Mouse (Mus musculus) left cerebral cortex, adult 9 months (tissue): ENCODE measurements around the gene Pdzd2.

Experiments
- DNase-seq, 2 experiments: peaks; one replicate each; pipeline ENCODE4 v3.0.0; 2022; ENCODE audit warnings: low spot score in 2 of 2

The Pdzd2 gene

DNA sequence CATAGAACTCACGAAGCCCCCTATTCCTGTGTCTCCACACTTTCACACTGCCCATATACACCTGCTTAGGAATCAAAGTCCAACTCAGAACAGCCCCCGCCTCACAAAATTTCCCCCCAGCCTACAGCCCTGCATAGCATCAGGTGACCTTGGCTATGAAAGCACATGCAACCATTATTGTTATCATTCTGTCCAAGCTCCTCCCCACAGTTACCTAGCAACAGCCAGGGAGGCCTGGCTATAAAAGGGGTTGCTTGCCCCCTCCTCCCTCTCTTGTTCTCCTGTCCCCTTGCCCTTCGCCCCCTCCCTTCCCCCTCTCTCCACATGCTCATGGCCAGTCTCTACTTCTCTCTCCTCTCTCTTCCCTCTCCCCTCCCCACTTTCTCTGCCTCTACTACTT is 259.4 kb downstream of the Pdzd2 start:
- no peak for DNase-seq

DNA sequence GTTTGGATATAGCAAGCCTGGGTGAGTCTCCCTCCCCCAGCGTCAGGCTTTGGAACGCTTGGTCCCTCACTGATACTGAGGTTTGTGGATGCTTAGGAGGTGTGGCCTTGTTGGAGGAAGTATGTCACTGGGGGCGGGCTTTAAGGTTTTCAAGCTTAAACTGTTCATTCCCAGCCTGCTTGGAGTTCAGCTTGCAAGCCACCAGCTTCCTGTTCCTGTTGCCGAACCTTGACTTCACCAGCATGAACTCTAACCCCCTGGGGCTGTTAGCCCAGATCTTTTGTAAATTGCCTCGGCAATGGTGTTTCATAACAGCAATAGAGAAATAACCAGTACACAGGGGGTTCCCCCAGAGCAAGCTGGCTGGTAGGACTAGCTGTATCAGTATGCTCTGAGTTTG is 260.4 kb downstream of the Pdzd2 start:
- DNase-seq, result no peak

DNA sequence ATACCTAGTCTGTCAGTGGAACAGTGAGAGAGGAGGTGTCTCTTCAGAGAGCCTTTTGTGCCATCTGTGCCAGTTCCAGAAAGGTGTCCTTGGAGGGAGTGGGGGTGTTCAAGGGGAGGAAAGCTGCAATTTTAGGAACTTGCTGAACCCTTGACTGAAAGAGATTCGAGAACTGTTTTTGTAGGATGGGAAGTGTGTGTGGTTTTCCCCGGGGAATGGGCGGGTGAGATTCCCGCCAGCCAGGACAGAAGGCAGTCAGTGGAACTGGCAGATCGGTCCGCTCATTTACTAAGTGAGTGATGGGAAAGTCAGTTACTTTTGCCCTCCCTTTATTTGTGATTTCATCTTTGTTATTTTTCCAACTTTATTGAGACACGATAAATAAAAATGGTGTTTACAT is 266.1 kb downstream of the Pdzd2 start:
- no peak for DNase-seq

DNA sequence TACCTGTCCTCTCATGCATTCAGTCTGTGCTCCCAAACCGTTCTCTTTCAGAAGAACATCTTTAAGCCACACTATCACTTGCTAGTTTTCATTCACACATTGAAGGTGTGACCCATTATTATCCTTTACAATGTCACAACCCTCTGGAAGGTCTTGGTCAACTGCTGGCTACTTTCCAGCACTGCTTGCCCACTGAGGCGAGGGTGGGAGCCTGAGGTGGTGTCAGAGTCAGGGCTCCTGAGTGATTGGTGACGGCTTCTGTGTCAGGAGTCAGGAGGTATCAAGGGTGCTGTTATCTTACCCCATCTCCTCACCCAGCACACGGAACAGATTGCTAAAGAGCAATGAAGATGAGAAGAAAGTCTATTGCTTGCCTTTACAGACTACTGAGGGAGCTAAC is 267.1 kb downstream of the Pdzd2 start:
- no peak for DNase-seq

DNA sequence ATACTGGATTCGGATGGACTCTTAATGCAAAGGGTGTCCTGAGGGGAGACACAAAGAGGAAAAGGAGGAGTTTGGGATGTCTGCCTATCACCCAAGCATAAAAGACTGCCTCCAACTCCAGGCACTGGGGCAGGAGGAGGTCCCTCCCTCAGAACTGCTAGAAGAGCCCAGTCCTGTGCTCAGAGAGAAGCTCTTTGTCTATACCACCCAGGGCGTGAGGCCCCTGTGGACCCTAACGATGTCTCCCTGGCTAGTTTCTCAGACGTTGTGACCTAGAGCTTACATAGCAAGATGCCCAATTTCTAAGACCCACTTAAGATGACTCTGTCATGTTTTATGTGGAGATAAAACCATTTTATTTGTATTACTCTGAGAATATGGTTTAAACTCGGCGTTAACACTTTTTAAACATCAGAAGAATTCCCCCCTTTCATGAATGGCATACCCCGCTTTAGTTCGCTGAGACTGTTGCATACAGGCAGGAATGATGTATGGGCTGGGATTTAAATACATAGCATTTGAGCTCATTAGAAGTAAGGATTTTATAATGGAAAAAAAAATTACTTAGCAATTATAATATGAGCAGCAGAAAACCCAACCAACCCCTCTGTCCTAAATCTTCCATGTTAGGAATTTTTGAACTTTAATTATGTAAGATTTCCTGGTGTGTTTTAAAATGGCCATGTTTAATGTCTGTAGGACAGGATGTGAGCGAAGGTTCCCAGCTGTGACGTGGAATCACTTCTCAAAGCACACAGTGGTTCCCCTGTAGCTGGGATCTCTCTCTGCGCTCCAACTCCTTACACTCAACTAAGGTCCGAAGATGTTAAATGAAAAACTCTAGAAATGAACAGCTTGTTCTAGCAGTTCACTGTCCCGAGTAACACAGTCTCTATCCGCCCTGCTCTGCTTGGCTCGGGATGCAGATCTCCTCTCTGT is 268.6 kb downstream of the Pdzd2 start:
- DNase-seq, result no peak

DNA sequence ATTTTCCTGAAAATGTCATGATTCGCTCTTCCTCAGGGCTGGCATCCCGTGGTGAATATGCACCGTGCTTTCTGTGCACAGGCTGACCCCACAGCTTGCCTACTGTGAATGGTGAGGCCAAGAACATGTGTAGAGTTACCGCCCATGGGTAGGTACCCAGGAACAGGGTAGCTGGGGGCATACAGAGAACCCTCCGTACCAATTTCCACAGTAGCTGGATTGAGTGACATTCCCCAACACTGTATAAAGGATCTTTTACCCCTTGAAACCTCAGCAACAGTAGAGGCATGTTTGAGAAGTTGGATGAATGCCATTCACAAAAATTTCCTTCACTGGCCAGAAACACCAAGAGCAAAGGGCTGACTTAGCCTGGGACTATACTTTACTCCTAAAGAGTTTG is 271.1 kb downstream of the Pdzd2 start:
- no peak for DNase-seq

DNA sequence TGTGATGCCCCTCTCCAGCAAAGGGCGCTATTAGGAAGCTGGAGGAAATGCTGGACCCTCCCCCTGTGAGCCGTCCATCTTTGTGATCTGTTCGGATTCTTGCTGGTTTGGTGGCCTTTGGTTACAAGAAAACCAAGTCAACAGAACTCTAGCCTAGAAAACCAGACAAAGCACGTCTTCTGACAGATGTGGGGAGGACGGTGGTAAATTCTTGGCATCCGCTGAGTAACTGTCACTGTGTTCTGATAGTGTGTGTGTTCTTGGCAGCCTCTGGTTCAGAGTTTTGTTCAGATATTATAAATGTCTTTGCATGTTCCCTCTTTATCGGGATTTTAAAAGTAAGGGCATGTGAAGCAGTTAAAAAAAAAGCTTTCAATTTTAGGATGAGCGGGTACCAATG is 274.0 kb downstream of the Pdzd2 start:
- DNase-seq, result no peak

DNA sequence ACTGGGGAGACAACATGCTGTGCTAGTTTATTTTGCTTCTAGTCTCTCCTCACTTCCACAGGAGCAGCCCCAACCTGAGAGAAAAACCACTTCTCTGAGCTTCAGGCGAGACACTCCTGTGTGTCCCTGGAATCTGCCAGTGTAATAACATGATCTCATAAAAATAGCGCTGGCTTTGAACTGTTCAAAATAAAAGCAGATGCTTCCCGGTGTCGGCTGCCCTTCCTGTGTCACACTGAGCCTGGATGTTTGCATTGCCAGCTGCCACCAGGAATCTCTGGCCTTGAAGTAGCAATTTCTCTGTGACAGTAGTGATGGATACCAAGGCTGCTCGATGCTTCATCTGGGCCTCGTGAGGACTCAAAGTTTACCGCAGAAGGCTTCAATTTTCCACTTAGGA is 282.9 kb downstream of the Pdzd2 start:
- no peak for DNase-seq

DNA sequence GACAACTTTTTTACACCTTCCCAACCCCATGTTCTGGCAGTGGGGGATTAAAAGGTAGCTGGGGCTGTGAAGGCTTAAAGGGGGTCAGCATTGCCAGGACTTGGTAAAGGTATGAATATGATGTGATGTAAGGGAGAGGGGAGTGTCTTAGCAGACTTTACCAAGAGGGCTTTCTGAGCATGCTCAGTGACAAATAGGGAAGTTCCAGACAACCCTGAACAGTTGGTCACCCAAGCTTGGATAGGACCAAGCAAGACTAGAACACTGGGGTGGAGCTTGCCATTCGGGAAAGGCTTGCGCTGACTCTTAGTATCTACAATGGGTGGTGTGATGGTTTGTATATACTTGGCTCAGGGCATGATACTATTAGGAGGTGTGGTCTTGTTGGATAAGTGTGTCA is 286.4 kb downstream of the Pdzd2 start:
- DNase-seq, result no peak

DNA sequence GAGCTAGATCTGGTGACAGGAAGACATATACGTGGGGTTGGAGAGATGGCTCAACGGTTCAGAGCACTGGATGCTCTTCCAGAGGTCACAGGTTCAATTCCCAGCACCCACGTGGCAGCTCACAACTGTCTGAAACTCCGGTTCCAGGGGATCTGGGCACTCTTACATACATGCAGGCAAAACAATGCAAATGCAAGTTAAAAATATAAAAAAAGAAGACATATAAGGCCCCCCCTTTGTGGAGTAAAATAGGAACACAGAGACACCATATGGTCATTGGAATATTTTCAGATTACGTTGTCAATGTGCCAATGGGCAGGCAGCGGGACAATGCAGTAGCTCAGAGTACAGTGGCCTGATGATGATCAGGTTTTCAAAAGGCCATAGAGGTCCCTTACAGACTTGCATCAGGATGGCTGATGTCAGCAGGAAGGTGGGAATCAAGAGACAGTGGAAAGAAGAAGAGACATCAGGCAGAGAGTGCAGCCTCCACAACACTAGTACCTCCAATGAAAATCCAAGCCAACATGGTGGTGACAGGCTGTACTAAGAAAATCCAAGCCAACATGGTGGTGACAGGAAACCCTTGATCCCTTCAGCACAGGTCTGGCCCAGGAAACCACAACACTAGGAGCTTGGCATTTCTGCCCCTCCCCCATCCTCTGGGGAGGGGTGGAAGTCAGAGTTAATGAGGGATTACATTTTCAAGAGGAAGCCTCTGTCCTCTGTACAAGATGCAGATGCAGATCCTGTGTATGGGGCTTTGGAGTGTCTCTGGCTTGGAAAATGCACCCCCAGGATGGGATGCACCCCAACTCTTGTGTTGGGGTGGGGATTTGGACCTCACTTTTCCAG is 287.4 kb downstream of the Pdzd2 start:
- no peak for DNase-seq

DNA sequence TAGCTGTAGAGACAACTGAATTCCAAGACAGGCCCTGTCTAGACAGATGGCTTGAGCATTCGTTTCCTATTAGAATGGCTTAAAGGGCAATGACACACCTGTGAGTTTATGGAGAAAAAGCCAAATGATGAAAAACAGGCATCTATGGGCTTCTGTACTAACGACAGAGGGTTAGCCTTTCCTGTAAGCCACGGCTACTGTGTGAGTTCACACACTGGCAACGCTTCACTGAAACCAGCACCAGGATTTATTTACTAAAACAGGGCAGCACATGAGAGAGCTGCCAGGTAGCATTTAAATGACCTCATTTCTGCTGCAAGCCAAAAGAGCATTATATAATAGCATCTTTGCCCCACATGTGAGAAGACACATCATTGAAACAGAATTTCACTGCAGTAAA is 288.3 kb downstream of the Pdzd2 start:
- peak; percentile 19 to 28 for DNase-seq

DNA sequence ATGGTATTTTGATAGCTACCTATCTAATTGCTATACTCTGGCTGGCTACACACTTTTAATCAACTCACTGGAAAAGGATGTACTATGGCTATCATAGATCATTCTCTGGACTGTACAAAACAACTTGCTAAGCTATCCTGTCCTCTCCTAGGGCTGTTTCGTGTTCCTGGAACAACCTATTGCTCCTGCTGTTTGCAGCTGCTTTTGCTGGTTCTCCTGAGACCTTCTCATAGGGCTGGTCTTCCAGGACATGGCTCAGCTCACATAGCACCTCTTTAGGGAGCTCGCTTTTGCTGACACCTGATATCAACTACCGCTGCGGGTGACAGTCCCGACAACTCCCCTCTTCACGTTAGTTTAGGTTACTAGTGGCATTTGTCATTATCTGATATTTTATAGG is 288.9 kb downstream of the Pdzd2 start:
- no peak for DNase-seq

DNA sequence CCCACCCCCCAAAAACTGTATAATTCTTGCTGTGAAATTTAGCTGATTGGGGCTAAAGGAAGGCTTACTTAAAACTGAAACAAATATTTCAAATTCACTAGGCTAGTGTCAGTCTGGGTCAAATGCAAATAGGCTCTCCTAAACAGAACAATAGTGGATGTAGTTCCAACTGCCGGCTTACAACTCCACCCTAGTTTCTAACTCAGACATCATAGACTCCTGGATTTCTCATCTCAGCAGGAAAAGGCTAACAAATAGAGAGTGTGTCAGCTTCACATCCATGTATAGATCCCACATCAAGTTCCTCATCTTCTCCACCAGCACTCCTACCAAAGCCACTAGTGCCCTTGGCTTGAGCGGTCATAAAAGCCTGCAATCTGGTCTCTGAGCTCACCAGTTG is 290.4 kb downstream of the Pdzd2 start:
- no peak for DNase-seq

DNA sequence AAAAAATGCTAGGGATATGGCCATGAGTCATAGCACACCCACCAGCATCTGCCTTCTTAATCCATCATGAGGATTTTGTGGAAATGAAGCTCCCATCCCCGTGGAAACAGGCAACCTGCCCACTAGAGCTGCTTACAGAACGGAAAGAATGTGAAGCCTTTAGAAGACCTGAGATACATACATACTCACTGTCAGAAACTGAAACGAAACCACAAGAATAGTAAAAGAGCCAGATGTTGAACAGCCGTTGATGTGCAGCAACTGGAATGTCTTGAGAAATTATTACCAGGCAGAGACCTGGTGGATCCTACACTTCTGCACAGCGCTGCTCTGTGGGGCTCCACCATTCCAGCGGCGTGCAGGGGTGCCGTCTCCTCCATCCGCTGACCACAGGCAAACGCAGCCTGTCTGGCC is 292.7 kb downstream of the Pdzd2 start:
- DNase-seq, result peak; percentile 61 to 84

DNA sequence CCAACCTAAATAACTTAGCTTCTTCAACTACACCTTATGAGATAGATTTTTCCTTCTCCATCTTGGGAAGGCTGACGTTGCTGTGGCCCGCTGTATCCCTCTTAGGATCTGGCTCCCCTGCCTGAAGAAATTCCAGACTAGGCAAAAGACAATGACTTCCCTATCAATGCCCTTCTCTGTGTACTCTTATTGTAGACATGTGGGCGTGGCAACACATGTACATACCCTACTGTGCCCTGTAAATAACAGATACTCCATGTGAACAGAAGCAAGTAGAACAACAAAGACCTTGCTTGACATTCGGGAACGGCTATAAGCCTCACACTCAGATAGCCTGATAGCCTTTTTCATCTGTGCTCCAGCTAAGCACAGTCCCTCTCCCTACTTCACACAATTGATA is 295.2 kb downstream of the Pdzd2 start:
- DNase-seq, result no peak

DNA sequence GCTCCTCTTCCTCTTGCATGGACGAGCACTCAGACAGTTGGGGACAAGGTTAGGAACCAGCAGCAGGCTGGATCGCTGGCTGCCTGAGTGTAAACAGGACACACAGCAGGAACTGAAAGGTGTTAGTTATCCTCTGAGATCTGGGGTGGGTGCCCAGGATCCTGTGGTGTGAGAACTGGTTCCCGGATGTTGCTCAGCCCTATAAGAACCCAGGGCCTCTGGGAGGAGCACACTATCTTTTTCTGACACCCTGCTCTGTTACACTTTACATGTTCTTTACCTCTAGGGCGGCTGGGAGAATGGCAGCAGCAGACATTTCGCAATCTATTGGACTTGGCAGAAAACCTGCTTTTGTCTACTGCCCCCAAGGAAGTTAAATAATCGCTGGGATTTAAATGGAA is 300.4 kb downstream of the Pdzd2 start:
- no peak for DNase-seq

DNA sequence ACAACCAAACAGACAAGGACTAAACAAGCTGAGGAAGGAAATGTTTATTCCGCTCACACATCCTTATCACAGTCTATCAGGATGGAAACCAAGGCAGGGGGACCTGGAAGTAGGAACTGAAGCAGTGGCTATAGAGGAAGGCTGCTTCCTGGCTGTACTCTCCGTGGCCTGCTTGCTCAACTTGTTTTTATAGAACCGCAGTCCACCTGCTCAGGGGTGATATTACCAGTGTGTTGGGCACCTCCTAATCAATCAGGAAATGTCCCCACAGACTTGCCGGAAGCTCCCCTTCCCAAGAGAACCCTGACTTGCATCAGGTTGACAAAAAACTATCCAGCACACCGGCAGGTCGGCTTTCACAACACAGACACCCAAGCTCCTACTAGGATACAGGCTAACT is 301.0 kb downstream of the Pdzd2 start:
- DNase-seq, result no peak

DNA sequence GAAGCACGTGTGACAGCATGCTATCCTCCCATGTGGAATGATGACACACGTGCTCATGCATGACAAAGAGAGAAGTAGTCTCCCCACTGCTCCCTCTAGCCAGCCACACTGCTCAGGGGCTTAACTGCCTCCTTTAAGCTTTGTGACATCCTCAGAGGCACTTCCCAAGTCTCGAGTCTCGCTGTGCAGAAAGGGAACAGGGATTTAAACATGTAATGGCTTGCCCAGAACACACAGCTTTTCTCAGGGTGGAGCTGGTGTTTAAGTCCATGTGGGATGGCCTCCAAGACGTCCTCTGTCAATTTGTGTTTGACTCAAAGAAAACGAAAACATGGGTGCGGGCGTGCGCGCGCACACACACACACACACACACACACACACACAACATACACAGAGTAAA is 301.6 kb downstream of the Pdzd2 start:
- no peak for DNase-seq

DNA sequence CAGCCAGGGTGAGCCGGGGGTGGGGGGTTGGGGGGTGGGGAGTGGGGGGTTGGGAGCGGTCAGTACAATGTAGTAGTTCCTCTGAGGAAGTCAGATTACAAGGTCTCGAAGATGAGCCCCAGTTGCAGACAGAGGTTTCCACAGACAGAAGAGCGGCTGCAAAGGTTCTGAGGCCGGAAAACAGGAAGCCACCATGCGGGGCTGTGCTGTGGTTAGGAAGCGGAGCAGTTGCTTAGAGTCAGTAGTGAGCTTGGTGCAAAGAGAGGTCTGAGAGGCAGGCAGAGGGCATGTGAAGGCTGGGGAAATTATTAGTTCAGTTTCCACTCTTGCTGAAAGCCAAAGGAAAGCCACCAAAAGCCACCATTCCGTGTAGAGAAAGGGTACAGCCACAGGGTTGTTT is 303.8 kb downstream of the Pdzd2 start:
- no peak for DNase-seq

DNA sequence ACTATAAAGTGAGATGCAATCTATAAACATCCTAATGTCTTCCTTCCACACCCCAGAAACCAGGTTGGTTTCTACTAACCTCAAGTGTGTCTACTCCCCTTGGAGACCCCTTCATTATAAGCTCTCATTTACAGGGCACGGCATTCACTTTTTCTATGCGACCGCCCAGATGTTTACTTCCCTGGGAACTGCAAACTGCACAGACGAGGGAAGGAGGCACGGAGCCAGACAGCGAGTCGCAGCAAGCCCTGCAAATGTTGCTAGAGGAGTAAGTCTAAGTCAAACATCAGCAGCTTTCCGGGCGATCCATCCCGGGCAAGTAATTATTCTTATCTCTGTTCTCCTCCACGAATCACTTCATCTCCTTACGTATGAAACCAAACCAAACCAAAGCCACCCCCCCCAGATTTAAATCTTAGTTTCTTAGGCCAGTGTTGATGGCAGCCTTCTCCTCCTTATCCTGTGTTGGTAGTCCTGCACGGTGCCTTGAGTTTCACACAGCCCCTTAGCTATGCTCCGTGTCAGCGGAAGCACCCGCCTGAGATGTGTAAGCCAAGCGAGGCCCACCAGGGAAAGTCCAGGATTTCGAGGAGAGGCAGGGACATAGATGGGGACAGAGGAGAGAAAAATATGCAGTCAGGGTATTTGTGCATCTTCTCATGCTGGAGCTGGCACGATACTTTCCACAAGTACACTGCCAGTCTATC is 305.7 kb downstream of the Pdzd2 start:
- DNase-seq, result no peak

DNA sequence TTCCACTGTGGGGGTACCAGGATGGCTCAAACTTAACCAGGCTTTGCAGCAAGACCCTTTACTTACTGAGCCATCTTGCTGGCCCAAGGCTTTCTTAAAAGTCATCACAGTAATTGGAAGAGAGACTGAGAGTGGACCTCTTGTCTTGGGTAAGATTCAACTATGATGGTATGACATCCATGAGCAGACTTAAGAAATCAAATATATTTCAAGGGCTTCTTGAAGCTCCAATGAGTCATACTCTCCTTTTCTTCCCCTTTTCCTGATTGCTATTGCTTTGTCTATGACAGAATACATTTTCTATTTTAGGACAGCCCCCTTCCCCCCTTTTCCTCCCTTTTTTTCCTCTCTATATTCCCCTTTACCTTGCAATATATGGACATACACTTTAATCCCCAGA is 306.8 kb downstream of the Pdzd2 start:
- no peak for DNase-seq

DNA sequence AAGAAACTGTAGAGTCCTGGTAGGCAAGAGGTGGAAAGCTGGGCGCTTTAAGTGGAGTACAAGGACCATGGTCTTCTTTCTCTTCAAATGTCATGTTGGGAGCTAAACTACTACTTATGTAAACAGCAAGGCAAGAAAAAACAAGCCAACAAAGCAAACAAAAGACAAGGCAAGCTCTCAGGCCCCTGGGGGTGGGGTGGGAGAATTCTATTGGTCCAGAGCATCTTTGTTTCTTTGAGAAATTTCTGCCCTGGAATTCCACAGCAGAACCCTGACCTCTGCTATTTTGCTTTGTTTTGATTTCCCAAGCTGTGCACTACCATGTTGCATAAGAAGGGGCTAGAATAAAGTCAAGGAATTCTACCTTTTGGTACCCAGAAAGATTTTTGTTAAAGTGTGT is 307.4 kb downstream of the Pdzd2 start:
- no peak for DNase-seq
